Mouse (Mus musculus) stomach, embryonic 16.5 days (tissue): ENCODE results near the gene Msh4. TPM values are rescaled to one million over a fixed set of nuclear protein-coding genes. Genes with fewer than 3 reads are reported as not detected.

Experiments
- ATAC-seq: fragments of 200-750 bp; cut with Nextera tagmentation; 2 replicates; pipeline ENCODE4 v1.8.0; 2017; ENCODE audit warnings: moderate number of reproducible peaks, moderate TSS enrichment; ENCODE audit not compliant: insufficient read depth, low FRiP score
- H3K27ac ChIP-seq: fragments of 300-500 bp; sonication (generic); 2 replicates; pipeline ENCODE4 v1.5.1; 2014; ENCODE audit warnings: low read length
- H3K27me3 ChIP-seq: fragments of 300-500 bp; sonication (generic); 2 replicates; pipeline ENCODE4 v1.6.1; 2014; ENCODE audit warnings: low read length, control low read depth, mixed read lengths; ENCODE audit not compliant: control insufficient read depth, insufficient read depth
- H3K36me3 ChIP-seq: fragments of 300-500 bp; sonication (generic); 2 replicates; pipeline ENCODE4 v1.6.1; 2014; ENCODE audit warnings: low read length; ENCODE audit not compliant: control insufficient read depth, insufficient read depth
- H3K4me1 ChIP-seq: fragments of 300-500 bp; sonication (generic); 2 replicates; pipeline ENCODE4 v1.6.1; 2014; ENCODE audit warnings: low read length, control low read depth, mixed read lengths; ENCODE audit not compliant: control insufficient read depth, insufficient read depth
- H3K4me2 ChIP-seq: fragments of 300-500 bp; sonication (generic); 2 replicates; pipeline ENCODE4 v1.6.1; 2014; ENCODE audit warnings: low read depth, low read length, mixed read lengths
- H3K4me3 ChIP-seq: fragments of 300-500 bp; sonication (generic); replicated peaks from 2 replicates; pipeline ENCODE4 v1.5.1; 2014; ENCODE audit warnings: mild to moderate bottlenecking, low read length
- H3K9ac ChIP-seq: fragments of 300-500 bp; sonication (generic); 2 replicates; pipeline ENCODE4 v1.6.1; 2014; ENCODE audit warnings: low read length
- H3K9me3 ChIP-seq: fragments of 300-500 bp; sonication (generic); replicated peaks from 2 replicates; pipeline ENCODE4 v1.6.1; 2016; ENCODE audit warnings: low read length, control low read depth; ENCODE audit not compliant: control insufficient read depth
- WGBS: fragments of 180-500 bp; shearing (Covaris S2); extraction: QIAGEN DNeasy Blood & Tissue Kit; methylation state at CpG from one replicate; pipeline ENCODE4 v1.1.7; 2014; 5-methylcytosine and 5-hydroxymethylcytosine counted together
- polyA plus RNA-seq: library from polyadenylated mRNA; unstranded; fragments of >200 nt; fragmentation: Nextera tagmentation; extraction: Ambion mirVana; gene quantifications from 2 replicates; pipeline ENCODE4 v1.2.1, GENCODE M21; 2015

The Msh4 gene
- polyA plus RNA-seq, 1 experiment from 2014 or later, result not detected

GRCm38 (mm10) chr3:153940021-153940420 lies 34.1 kb upstream of the Msh4 start:
- peaks cover 4% of the 10 kb centered on the region; the same call in 1 of the 2 replicates for H3K4me1 ChIP-seq
- WGBS, result 86% methylated on average over 8 of the region's 8 CpGs
- no peak overlapping the region for H3K27ac ChIP-seq
- H3K9ac ChIP-seq, result no peak overlapping the region
- H3K4me3 ChIP-seq, result no peak overlapping the region
- no peaks in the 10 kb centered on the region for H3K9me3 ChIP-seq
- no peaks in the 10 kb centered on the region for H3K27me3 ChIP-seq
- no peak for ATAC-seq
- H3K36me3 ChIP-seq, result no peaks in the 10 kb centered on the region
- H3K4me2 ChIP-seq, result no peak overlapping the region

DNA sequence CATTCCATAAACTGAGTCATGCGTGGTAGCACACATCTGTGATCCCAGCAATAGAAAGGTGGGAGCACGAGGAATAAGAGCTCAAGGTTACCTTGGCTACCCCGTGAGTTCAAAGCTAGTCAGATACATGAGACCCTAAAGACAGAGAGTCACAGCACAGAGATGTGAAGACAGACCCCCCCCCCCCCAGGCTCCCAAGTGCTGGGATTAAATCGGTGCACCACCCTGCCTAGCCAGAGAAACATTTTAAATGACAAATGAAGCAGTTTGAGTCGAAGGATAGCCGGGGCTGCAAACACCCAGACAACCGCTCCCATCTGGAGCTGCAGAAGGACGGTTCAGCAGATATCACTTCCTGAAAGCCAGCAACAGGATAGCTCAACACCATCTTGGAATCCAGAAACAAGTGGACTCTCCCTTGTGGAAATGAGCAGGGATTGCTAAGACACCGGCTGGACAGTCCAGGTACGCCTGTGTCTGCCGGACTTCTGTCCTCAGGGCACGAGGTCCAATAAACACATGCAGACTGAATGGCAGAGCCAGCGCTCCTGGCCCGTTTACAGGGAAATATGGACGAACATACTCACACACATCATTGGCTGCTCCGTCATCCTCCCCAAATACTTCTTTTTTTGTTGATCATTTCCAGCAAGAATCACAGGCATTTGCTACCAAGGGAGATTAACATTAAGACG lies 31.3 kb upstream of the Msh4 start:
- no peak for ATAC-seq
- Histone ChIP-seq H3K4me3 (no peak overlapping the region), H3K27ac (no peak overlapping the region), H3K36me3 (peaks cover 6% of the 10 kb centered on the region; the same call in 1 of the 2 replicates), H3K9ac (no peak overlapping the region), H3K4me1 (no peaks in the 10 kb centered on the region), H3K4me2 (no peak overlapping the region), H3K27me3 (no peaks in the 10 kb centered on the region), H3K9me3 (no peaks in the 10 kb centered on the region)
- WGBS, result 85% methylated on average over 17 of the region's 17 CpGs

DNA sequence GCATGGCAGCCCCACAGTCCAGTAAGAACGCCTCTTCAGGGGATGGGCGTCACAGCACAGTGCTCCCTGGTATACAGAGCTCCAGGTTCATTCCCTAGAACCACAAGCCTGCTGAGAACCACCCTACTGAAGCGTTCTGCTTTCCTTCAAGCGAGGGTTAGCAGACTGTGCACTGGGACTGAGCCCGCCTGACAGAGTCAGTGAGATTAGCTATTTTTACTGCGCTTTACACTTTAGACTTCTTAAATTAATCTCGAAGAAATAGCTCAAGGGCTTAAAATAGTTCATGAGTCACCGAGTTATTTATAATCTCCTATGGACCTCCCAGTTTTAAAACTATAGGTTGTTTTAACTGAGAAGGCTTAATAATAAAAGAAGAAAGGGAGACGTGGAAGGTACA lies 29.9 kb upstream of the Msh4 start:
- no peaks in the 10 kb centered on the region for H3K27me3 ChIP-seq
- H3K9ac ChIP-seq, result no peak overlapping the region
- H3K4me3 ChIP-seq, result no peak overlapping the region
- peaks cover 10% of the 10 kb centered on the region for H3K36me3 ChIP-seq
- no peaks in the 10 kb centered on the region for H3K9me3 ChIP-seq
- H3K4me1 ChIP-seq, result no peaks in the 10 kb centered on the region
- no peak overlapping the region for H3K4me2 ChIP-seq
- 0 out of 2 replicates have a peak overlapping the region, but pooled peaks have one; percentile 37 for H3K27ac ChIP-seq
- no peak for ATAC-seq
- 76% methylated on average over 9 of the region's 9 CpGs for WGBS

DNA sequence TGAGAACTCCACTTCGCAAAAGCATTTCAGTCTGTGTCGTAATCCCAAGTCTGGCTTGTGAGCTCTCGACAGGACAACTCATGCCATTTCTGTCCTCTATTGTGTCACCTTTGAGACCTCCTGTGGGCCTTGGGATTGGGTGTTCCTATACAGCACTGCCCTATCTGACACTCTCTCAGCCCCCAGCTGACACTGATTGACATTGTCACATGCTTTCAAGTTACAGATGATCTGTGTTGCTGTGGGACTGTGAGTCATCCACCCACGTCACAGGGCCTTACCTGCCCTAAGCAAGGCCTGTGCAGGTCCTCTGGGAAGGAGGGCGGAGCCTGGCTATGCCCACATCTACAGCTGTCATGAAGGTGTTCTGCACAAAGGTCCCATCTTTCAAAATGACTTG lies 26.5 kb upstream of the Msh4 start:
- Histone ChIP-seq H3K27me3 (no peaks in the 10 kb centered on the region), H3K27ac (no peak overlapping the region), H3K36me3 (peaks cover 25% of the 10 kb centered on the region), H3K9ac (no peak overlapping the region), H3K9me3 (no peaks in the 10 kb centered on the region), H3K4me2 (no peak overlapping the region), H3K4me3 (no peak overlapping the region), H3K4me1 (0 out of 2 replicates have a peak, but pooled peaks cover 2% of the 10 kb centered on the region)
- 93% methylated on average over 5 of the region's 5 CpGs for WGBS
- 0 out of 2 replicates have a peak, but pooled peaks have one; percentile 38 for ATAC-seq

DNA sequence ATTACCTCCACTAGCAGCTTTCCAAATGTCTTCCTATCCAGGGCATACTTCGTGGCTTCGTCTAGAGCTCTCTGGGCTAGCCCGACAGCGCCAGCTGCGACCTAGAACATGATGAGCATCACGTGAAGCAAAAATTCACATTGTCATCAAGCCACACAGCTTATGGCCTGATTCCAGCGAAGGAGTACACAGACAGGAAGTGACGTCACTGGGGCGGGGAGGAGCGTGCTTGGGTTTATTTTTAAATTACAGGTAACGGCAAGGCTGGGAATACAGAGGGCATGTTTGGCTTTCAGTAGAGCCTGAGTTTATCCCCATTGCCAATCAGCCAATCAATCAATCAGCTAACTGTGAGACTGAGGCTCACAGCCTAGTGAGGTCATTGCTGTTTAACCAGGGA lies 23.6 kb upstream of the Msh4 start:
- no peak overlapping the region for H3K4me3 ChIP-seq

GRCm38 (mm10) chr3:153926333-153926732 lies 20.4 kb upstream of the Msh4 start:
- Histone ChIP-seq H3K36me3 (peaks cover 26% of the 10 kb centered on the region), H3K4me1 (0 out of 2 replicates have a peak, but pooled peaks cover 2% of the 10 kb centered on the region), H3K27me3 (no peaks in the 10 kb centered on the region), H3K27ac (no peak overlapping the region), H3K4me3 (no peak overlapping the region), H3K4me2 (no peak overlapping the region), H3K9ac (no peak overlapping the region), H3K9me3 (no peaks in the 10 kb centered on the region)
- ATAC-seq, result no peak
- WGBS, result 91% methylated on average over 7 of the region's 7 CpGs

More for the DNA sequence above, 23.6 kb upstream of the Msh4 start:
- Histone ChIP-seq H3K27me3 (no peaks in the 10 kb centered on the region), H3K4me2 (no peak overlapping the region), H3K9me3 (no peaks in the 10 kb centered on the region), H3K27ac (no peak overlapping the region), H3K36me3 (peaks cover 28% of the 10 kb centered on the region), H3K9ac (no peak overlapping the region), H3K4me1 (0 out of 2 replicates have a peak, but pooled peaks cover 2% of the 10 kb centered on the region)
- WGBS, result 93% methylated on average over 11 of the region's 11 CpGs
- no peak for ATAC-seq

- H3K4me1 ChIP-seq, result no peaks in the 10 kb centered on the region
- H3K27me3 ChIP-seq, result no peaks in the 10 kb centered on the region
- peaks cover 10% of the 10 kb centered on the region; the same call in 1 of the 2 replicates for H3K36me3 ChIP-seq
- H3K9me3 ChIP-seq, result no peaks in the 10 kb centered on the region
- H3K9ac ChIP-seq, result no peak overlapping the region
- 82% methylated on average over 10 of the region's 10 CpGs for WGBS
- no peak overlapping the region for H3K27ac ChIP-seq
- ATAC-seq, result no peak
- H3K4me3 ChIP-seq, result no peak overlapping the region
- no peak overlapping the region for H3K4me2 ChIP-seq
Observed at GRCm38 (mm10) chr3:153921147-153921910, 15.4 kb upstream of the Msh4 start.

DNA sequence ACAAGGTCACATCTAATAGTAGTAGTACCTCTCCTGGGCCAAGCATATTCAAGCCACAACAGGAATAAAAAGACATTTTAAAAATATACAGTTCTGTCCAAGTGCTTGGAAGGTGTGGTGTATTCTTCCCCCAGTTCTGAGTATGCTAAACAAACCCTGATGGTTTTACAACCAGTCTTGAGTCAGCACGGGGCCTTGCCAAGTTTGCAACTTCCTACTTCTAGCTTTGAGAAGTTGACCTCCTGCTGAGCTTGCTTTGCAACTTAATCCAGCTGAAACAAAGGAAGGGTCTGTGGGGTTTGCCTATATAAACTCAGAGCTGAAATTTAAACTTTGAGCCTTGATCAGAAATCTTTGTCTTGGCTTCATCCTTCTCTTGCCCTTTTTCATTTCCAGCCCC lies 11.3 kb upstream of the Msh4 start:
- no peak for ATAC-seq

More for the DNA sequence above, 11.3 kb upstream of the Msh4 start:
- H3K4me1 ChIP-seq, result peaks cover 7% of the 10 kb centered on the region; the same call in 1 of the 2 replicates
- no peaks in the 10 kb centered on the region for H3K36me3 ChIP-seq
- H3K27me3 ChIP-seq, result no peaks in the 10 kb centered on the region
- H3K9me3 ChIP-seq, result no peaks in the 10 kb centered on the region
- WGBS, result 7% methylated on average over 1 of the region's 1 CpGs
- no peak overlapping the region for H3K4me3 ChIP-seq
- no peak overlapping the region for H3K27ac ChIP-seq
- H3K4me2 ChIP-seq, result no peak overlapping the region
- H3K9ac ChIP-seq, result no peak overlapping the region
